Mouse (Mus musculus) layer of hippocampus, adult 8-10 months (tissue): ENCODE data around the gene Ubqlnl. TPM values are rescaled to one million over a fixed set of nuclear protein-coding genes. Genes with fewer than 3 reads are reported as not detected.

ENCODE experiments used
- DNase-seq, 2 experiments: peaks; one replicate each; pipeline ENCODE4 v3.0.0; 2022; ENCODE audit warnings: low spot score in 2 of 2
- total RNA-seq, 4 experiments: library from RNA; stranded (reverse); gene quantifications; 2 replicates each; pipeline ENCODE4 v1.2.4; 2022

Gene Ubqlnl
- total RNA-seq: not detected

DNA sequence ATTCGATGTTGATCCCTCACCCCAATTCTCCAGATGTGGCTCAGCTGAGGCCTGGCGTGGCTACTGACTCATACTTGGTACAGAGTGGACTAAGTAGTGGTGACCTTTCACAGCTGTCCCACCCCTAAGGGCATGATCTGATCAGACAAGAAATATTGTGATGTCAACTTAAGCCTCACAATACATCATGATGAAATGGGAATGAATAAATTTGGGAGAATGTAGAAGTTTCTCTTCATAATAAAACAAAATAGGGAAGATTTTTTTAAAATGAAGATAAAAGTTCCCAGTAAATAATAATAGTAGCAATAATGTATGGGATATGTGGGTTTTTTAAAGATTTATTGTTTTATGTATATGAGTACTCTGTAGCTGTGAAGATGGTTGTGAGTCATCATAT lies at the start of gene Ubqlnl:
Ubqlnl (minus strand) TSS at position 101 of the 400 bp plus-strand sequence.
- no peak for DNase-seq

DNA sequence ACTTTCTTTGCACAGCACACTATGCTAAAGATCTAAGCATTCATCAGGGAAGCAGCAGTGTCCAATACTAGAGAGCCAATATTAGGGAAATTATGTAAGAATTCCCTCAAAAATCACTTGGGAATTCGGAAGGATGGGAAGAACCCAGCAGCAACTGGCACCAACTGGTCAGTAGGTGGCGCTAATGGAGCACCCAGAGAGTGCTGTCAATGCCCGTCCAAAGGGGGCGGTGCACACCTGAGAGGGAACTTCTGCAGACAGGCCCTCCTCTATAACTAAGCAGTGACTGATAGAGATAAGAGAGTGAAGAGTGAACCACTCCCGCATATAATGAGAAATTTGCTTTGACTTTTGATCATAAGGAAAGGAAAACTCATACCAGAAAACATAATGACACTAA lies 49.5 kb upstream of the Ubqlnl start:
- peak; percentile 4 to 19 for DNase-seq

DNA sequence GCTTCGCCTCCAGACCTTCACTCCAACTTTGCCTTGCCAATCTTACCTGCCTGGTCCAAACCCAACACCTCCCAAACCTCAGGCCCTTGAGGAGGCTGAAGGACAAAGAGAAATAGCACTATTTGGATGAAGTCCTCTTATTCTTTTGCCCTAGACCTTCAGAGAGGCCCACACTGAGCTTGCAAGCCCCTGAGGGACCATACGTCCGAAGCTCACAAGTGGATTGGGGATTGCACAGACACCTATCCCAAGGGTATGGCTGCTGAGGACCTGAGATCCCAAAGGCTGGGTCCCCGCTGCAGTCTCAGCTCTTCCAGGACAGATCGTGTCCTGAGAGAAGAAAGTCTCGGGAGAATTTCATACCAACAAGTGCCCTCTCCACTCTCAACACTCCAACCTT lies 45.5 kb upstream of the Ubqlnl start, which contains the start of gene Olfr649:
Olfr649 (minus strand) TSS at position 101 of the 400 bp plus-strand sequence.
- DNase-seq: no peak

DNA sequence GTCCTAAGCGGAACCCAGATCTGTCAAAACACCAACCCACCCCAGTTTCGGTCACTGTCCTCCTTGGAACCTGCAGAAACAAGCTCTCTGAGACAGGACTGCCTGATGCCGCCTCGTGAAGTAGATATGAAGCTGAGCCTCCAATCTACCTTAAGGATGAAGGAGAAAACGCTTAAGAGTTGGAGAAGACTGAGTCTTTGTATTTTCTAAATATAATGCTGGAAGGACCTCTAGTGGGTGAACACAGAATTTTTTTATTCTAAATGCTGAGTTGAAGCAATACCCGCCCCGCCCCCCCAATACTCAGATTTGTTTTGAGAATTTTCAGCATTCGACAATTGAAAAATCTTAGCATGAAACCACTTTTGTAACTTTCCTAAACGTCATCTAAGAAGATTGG lies 40.9 kb upstream of the Ubqlnl start:
- DNase-seq: no peak

DNA sequence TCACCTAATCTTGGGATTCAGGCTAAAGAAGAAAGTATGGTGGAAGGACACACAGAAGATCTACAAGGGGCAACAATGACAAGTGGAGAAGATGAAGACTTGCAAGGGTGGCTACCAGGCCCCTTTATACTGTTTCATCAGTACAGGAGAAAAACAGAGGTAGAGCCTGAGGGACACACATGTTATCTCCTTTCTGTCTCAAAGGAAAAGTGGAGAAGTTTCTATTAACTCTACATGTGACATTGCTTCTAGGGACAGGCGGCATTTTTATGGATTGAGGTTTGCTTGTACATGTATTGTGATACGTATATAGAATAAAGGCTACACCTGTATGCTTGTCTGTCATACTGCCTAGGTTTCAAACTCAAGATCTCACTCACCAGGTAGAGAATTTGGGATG lies 32.9 kb upstream of the Ubqlnl start, which contains the start of gene Olfr648:
Olfr648 (minus strand) TSS at position 101 of the 400 bp plus-strand sequence.
- DNase-seq: no peak

DNA sequence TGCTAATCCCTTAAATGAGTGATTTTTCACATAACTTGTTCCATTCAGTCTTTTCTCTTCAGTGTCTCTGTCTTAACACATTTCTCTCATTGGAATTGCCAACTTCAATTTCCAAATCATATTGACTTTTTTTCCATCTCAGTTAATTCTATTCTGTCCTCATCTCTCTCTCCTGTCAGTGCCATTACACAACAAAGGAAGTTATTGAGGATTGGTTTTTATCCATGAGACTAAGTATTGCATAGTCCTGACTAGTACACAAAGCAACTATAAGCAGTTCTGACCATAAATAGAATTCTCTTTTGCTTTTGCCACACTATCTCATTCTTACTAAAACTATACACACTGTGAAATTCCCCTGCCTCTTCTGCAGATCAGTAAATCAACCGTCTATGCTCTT lies 28.7 kb upstream of the Ubqlnl start:
- DNase-seq: no peak

DNA sequence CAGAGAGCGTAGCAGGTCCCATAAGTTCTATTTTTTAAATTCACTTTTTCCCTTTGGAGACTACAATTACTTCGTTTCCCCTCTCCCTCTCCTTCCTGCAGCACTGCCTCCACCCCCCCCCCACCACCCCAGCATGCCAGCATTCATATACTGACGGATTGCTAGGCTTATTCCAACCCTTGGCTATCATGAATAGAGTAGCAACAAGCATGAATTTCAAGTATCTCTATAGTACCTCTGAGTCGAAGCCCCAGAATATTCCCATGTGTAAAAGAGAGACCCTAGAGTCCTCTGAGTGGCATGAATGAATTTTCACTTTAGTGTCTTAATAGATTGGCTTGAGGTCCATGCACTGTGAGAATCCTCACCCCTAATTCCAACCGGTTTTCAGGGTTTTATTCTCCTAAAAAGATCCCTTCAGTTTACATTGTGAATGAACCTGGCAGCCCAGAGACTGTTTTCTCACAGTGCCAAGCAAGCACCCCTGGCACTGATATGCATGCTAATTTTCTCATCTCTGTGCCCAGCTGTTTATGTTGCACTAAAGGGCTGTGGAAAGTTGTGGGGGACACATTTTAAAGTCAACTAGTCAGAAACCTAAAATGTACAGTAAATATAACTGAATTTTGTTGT lies 28.2 kb upstream of the Ubqlnl start:
- no peak for DNase-seq

DNA sequence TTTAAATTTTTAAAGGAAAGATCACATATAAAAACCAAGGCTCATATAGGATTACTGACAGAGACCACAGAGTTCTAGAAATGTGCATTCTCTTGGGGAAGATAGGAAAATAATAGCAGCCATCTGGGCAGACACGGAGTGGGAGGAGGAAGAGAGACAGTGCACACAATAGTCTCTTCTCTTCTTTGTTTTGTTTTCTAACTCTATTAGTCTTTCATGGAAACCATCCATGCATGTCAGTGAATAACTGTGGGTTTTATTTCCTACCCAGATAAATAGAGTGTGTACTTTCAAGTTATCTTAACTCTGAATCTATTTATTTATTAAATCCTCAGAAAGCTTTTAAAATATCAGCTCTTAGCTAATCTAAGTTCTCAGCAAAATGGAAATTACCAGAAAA lies 24.7 kb upstream of the Ubqlnl start:
- no peak for DNase-seq

DNA sequence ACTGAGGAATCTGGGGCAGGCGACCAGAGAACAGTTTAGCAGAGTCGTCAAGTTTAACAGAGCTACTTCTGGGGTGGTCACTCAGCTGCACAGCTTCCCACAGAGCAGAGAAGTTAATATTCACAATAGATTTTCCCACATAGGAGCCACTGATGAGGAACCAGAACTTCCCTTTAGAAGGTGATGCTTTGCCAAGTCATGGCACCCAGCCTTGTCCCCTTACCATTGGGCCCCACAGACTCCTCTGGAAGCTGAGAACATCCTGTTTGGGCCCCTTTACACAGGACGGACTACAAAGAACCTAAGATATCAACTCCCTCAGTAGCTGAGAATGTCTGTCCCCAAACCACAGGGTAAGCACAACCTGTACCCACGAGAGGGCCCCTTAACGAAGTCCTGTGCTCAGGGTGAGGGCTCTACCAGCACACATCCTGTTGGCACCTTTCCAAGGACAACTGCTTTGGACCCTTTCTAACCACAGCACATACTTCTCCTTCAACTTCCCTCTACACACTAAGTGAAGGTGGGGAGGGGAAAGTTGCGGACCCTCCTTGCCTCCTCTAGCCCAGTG lies 19.4 kb upstream of the Ubqlnl start:
- DNase-seq: no peak

DNA sequence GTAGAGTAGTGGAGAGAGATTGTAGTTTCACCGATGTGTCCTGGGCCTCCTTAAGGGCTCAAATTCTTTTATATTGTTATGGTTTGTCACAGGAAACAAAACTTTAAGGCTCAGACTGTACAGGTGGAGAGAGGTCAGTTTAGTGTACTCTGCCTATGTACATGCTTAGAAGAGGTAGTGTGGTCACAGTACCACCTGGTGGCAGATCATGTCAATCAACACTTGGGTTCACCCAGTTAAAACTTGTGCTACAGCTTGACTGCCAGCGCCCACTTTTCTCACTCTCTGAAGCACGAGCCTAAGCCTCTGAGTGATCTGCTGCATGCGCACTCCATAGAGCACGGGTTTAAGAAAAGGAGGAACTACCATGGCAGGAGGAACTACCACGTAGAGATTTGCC lies 16.7 kb upstream of the Ubqlnl start:
- DNase-seq: no peak

DNA sequence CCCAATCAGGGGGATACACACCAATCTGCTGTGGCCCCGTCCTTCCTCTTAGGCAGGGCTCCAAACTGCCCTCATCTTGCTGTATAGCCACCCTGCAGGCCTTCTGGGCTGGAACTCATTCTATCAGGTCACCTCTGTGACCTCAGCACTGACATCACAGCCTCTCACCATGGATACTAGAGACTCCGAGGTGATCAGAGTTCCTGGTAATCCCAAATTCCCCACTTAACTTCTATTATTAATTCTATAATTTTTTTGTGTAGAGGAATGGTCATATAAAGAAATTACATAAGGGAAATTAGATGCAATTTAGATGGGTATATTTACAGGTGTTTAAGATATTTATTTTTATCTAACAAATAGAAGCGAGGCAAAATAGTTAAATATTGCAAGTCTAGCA lies 7.2 kb downstream of the Ubqlnl start, which contains the start of gene Ubqln3:
Ubqln3 (minus strand) TSS at position 101 of the 400 bp plus-strand sequence.
- no peak for DNase-seq

DNA sequence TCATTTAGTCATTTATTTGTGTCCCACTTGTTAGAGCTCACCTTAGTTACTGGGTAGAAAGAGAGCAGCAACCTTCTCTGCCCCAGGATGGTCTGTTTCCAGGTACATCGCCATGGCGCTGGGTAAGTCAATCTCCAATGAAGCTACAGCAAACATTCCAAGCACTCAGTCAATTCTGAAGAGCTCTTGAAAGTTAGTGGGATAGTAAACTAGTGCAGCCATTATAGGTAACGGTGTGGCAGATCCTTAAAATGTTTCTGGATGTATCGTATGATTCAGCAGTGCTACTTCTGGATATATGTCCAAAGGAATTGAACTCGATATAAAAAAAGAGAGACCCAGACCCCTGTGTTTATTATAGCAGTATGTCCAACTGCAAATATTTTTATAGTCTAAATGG lies 13.1 kb downstream of the Ubqlnl start, which contains the start of gene Olfr643:
Olfr643 (minus strand) TSS at position 101 of the 400 bp plus-strand sequence.
- DNase-seq: no peak

DNA sequence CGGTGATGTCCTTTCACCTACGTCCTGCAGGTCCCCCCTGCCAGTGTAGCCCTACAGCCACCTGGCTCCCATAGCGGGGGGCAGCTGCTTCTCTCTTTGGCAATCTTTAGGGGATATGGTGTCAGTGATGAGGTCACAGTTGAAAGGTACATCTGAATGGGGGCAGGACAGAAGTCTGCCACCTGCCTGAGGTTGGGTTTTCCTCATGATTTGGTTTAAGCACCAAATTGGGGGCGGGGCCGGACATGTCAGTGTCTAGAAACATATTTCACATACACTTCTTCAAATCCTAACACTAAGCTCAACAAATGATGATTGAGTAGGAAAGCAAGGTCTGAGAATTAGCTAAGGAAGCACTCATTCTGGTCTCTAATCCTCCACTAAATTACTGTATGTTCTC lies 20.6 kb downstream of the Ubqlnl start, which contains the start of gene Ubqln5:
Ubqln5 (minus strand) TSS at position 101 of the 400 bp plus-strand sequence.
- no peak for DNase-seq

DNA sequence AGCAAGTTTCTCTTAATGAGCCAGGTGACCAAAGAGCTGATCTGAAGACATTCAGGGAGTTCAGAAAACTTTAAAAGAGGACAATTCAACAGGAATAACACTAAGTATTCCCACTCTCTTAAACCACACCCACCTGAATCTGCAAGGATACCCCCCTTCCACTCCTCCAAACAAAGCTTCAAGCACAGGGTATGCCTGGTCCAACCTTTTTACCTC lies 45.7 kb downstream of the Ubqlnl start, which contains the start of gene Olfr646:
Olfr646 (plus strand) TSS at position 117 of the 216 bp plus-strand sequence.
- no peak for DNase-seq

DNA sequence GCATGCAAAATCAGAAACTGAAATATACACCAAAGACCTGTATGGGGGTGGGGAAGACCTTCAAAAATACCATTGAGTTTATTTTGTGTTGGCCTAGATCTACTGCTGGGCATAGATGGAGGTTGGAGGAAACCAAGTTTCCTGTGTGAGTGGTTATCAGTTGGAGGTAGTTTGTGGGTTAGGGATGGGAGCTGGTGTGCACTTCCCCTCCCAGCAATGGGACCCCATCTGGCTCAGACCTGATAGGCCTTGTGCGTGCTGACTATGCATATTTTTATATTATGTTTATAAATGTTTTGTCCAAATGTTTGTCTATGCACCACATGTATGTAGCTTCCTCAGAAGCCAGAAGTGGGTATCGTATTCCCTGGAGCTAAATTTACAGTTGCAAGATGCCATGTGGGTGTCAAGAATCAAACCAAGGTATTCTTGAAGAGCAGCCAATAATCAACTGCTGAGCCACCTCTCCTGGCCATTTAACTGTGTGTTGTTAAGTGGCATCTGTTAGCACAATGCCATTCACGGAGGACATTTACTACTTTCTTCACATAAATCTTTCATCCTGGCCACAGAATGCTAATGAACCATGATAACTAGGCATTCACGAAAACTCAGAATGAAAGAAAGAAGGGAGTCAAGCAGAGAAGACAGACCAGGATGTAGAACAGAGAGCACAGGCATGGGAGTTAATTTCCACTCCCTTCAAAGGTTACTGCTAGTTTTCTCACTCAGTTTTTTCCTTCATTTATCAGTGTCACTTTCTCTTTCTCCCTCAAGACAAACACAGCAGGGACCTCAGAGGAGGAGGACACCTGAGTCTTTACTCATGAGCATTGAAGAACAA lies 46.2 kb downstream of the Ubqlnl start:
- DNase-seq: no peak

Other genes with a start within 250 kb of the Ubqlnl start
- not detected for gene Olfr65, start 247.1 kb downstream of the Ubqlnl start, total RNA-seq
- gene Olfr631, start 221.7 kb downstream of the Ubqlnl start, total RNA-seq: not detected
- gene Olfr632, start 216.2 kb downstream of the Ubqlnl start, total RNA-seq: not detected
- not detected for gene Olfr633, start 206.1 kb downstream of the Ubqlnl start, total RNA-seq
- under 1 TPM in 3 of 4 experiments, not detected in 1; 0.04 to 0.05 (median 0.04) TPM for gene Olfr635, start 179.4 kb downstream of the Ubqlnl start, total RNA-seq
- not detected for gene Olfr638, start 151.8 kb downstream of the Ubqlnl start, total RNA-seq
- under 1 TPM in 3 of 4 experiments, not detected in 1; 0.06 to 0.31 (median 0.18) TPM for gene Olfr639, start 133.3 kb downstream of the Ubqlnl start, total RNA-seq
- gene Olfr640, start 125.0 kb downstream of the Ubqlnl start, total RNA-seq: not detected
- gene Olfr641, start 115.1 kb downstream of the Ubqlnl start, total RNA-seq: not detected
- gene Olfr642, start 97.9 kb downstream of the Ubqlnl start, total RNA-seq: not detected
- not detected for gene 4930516K23Rik, start 89.1 kb downstream of the Ubqlnl start, total RNA-seq
- not detected for gene Olfr644, start 78.7 kb downstream of the Ubqlnl start, total RNA-seq
- gene Olfr645, start 65.1 kb downstream of the Ubqlnl start, total RNA-seq: not detected
- gene Olfr646, start 45.7 kb downstream of the Ubqlnl start, total RNA-seq: not detected
- not detected for gene Ubqln5, start 20.7 kb downstream of the Ubqlnl start, total RNA-seq
- not detected for gene Olfr643, start 13.2 kb downstream of the Ubqlnl start, total RNA-seq
- not detected for gene Ubqln3, start 7.3 kb downstream of the Ubqlnl start, total RNA-seq
- gene Olfm5, start 14.3 kb upstream of the Ubqlnl start, total RNA-seq: not detected
- under 1 TPM; 0.14 to 0.31 (median 0.22) TPM for gene Olfr648, start 32.8 kb upstream of the Ubqlnl start, total RNA-seq
- gene Olfr649, start 45.4 kb upstream of the Ubqlnl start, total RNA-seq: not detected
- gene Trim6, start 68.2 kb upstream of the Ubqlnl start, total RNA-seq: under 1 TPM; 0.14 to 0.29 (median 0.16) TPM
- 1 to 10 TPM; 1.7 to 4.0 (median 2.7) TPM for gene Trim34a, start 93.9 kb upstream of the Ubqlnl start, total RNA-seq
- gene Trim5, start 137.5 kb upstream of the Ubqlnl start, total RNA-seq: 1 to 10 TPM in 2 of 4 experiments, under 1 TPM in 2; 0.47 to 1.7 (median 1.2) TPM
- gene Trim12a, start 164.9 kb upstream of the Ubqlnl start, total RNA-seq: 1 to 10 TPM; 2.6 to 5.4 (median 4.4) TPM
- under 1 TPM in 2 of 4 experiments, not detected in 2; 0.29 to 0.34 TPM for gene Trim34b, start 178.9 kb upstream of the Ubqlnl start, total RNA-seq
- 1 to 10 TPM; 1.5 to 3.4 (median 2.4) TPM for gene Trim12c, start 202.8 kb upstream of the Ubqlnl start, total RNA-seq
- under 1 TPM in 3 of 4 experiments, not detected in 1; 0.18 to 0.33 (median 0.25) TPM for gene Trim30b, start 219.3 kb upstream of the Ubqlnl start, total RNA-seq